Mouse (Mus musculus): ENCODE data around the gene Il1r2.
A peak's percentile ranks its signal among the peaks of the same experiment; 100 is the strongest.

Il1r2 gene

DNA sequence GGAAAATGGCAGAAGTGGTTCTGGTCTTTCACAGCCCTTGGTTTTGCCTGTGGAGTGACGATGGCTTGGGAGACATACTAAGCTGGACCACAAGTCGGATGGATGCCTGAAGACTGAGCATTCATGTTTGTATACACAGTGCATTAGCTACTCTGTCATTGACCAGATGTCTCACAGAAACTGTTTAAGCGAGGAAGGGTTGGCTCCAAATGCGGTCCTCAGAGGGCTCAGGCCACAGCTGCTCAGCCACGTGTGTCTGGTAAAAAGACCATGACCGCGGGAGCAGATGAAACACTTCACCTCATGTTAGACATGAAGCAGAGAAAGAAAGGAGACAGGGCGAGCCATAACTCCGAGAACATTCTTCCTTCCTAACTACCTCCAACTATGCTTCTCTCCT is 12.5 kb upstream of the Il1r2 start:
- no peak for DNase-seq

DNA sequence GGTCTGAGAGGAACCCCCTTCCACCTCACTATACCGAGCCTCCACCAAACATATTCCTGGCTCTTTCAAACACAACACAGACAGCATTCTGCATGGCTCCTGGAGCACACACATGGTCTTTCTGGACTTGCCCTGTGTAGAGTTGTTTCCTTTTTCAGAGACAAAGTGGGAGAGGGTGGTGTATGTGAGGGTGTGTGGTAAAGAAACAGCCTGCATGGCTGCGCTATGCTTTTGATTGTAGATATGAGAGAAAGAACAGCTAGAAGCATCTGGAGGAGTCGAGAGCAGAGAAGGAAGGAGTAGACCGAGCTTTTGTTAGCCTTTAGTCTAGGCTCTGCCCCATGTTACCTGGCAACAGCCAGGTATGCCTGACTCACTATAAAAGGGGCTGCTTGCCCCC is 10.5 kb upstream of the Il1r2 start:
- DNase-seq: no peak

DNA sequence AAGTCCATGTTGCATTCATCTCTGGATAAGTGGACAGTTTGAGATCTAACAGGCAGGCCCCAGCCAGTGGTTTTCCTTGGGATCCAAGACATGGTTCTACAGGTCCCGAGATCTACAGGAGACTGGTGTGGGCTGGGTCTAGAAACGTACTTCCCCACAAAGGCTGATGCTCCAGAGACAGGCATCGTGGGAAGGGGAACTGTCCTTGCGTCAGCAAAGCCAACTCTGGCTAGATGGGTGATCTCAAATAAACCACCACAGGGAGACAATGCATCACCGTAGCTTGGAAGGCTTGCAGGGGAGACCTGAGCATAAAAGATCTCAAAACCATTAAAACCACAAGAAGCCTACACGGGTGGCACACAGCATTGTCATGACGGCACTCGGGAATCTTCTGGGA is 9.4 kb upstream of the Il1r2 start:
- no peak for DNase-seq

DNA sequence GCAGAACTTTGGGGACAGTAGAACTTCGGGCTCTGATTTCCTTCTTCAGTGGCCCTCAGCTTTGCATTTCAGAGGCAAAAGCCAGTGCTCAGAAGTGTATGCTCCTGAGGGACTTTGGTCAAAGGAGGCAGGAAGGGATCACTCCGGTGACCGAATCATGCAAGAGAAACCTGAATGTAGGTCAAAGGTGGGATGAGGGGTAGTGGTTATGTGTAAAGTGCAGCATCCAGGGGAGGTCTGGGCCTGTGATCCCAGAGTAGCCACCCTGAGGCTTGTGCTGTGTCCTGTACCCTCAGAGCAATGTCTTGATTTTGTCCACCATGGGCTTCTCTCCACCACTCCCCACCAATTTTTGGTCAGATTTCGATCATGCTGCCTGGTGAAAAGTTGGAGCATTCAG is 1.3 kb upstream of the Il1r2 start:
- peak; percentile 9 for DNase-seq

DNA sequence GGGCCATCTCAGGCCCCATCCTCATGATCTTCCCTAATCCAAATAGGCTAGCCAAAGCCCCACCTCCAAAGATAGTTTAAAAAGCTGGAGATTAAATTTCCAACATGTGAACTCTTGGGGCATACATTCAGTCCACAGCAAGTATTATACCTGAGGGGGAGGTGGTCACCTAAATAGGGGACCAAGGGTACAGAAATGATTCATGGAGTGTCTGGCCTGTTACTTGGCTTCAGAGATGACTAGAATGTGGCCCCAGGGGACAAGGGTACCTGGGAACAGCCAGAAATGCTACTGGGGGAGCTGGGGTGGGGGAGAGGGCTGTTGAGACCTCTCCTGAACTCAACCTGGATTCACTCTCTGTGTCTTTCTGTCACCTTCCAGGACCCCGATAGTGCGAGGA is 3.4 kb downstream of the Il1r2 start:
- no peak for DNase-seq

DNA sequence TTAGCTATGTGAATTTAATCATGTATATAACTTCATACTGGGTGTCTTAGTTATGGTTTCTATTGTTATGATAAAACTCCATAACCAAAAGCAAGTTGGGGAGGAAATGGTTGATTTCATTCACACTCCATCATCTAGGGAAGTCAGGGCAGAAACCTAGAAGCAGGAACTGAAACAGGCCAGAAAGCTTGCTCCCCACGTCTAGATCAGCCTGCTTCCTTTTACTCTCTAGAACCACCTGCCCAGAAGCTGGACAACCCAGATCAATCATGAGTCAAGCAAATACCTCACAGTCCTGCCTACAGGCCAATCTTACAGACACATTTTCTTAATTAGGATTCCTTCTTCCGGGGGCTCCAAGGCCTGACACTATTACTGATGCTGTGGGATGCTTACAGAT is 7.2 kb downstream of the Il1r2 start:
- no peak for DNase-seq

DNA sequence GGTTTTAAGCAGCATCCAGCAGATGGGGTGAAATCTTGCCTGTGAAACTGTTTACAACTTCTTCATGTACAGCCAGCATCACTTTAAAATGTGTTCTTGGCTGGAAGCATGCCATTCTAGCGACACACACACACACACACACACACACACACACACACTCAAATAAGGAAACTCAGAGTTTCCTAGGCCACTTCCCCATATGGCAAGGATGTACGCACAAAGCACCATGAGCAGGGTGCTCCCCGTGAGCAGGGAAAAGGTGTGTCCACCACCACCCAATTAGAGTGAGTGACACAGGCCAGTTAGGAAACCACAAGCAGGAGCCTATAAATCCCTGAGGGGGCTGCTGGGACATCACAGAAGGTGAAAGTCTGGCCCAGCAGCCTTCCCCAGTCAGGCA is 10.5 kb downstream of the Il1r2 start:
- DNase-seq: no peak

DNA sequence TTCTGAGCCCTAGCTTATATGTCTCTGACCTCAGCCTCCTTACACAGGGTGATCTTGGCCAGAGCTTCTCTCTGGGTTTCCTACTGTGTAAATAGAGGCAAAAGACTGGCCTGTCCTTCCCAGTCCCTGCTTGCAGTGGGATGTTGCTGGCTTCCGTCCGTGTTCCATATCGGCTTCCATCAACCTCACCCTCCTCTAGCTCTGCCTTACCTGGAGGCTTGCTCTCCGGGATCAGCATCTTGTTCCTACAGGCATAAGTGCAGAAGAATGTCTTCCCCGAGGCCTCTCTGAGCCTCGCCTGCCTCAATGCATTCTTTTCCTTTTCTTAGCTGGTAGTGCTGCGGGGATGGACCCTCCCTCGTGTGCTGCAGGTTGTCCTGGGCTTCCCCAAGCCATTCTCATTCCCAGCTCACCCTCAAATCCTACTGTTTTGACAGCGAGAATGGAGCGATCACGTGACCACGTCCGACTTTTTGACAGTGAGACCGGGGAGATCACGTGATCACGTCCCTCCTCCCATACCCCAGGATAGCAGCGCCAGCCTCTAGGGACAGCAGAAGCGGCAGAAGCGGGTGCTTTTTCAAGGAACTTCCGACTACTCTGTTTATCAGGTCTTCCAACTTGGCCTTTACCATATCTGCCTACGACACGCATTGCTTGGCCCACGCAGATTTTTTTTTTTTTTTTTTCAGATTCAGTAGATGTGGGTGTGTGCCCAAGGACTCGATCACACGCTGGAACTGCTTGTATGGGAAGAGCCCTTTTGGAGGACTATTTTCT is 11.7 kb downstream of the Il1r2 start:
- peak; percentile 62 for DNase-seq

DNA sequence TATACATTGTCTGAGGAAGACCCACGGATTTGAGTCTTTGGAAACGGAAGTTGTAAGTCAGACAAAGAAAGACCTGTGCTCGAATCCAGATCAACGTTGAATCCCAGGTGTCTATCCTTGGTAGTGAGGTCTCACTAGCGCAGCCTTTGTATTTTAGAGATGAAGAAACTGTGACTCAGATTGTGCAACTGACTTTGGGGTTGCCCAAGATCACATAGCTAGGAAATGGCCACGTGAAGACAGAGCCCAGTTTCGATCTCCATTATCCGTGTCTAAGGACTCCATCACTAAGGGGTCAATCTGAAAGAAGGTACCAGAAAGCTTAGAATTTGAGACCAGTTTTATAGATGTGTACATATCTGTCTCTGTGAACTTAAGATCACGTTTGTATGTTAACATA is 17.3 kb downstream of the Il1r2 start:
- no peak for DNase-seq

DNA sequence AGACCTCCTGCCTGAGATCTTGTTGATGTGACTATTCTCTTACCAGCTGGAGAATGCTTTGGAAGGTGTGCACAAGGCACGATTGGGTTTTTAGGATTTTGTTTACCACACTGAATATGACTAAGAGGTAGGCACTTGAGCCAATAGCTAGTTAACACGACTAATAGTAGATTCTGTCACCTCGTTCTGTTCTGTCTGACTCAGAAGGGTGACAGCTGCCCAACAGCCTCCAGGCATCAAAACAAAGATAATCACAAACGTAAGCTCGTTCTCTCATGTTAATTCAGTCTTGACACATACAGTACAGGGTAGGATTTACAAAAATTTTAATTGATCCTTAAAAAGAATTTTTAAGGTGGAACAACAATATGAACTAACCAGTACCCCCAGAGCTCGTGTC is 18.7 kb downstream of the Il1r2 start:
- DNase-seq: no peak

DNA sequence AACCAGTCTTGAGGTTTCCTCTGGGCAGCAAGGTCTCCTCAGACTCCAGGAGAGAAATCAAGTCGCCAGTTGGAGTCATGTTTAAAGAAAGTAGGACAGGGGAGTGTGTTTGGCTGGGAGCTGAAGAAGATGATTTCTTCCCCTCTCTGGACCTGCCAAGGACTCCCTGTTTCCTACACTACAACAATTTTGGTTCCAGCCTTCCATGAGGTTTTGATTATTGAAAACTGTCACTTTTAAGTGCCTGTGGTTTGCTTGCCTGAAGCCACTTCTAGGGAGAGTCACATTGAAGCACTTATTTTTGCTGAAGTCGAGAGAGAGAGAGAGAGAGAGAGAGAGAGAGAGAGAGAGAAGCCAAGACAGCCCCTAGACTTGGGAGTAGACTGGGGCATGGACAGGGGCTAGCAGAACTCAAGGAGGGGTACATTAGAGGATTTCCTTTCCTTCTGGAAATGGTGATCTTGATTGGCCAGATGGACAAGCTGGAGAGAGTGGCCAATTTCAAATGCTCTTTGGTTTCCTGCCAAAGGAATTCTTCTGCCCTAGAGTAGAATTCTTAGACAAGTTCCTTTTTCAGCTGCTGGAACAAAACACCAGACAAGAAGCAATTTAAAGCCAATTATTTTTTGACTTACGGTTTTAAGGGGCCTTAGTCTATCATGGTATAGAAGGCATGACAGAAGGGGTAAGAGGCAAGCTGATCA is 20.9 kb downstream of the Il1r2 start:
- DNase-seq: no peak

DNA sequence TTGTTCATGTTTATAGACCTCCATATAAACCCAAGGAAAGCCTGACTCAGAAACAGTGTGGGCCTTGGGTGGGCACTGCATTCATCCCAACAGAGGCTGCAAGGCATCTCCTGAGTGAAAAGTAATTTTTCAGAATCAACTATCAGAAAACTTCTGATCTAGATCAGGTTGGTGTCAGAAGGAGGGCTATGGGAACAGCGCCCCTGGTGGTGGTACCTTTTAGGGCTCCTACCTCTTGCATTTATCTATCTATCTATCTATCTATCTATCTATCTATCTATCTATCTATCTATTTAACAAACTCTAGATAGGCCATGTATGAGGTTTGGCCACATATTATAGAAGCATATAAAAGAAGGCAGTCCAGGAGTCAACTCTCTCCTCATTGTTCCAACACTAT is 21.7 kb downstream of the Il1r2 start:
- peak; percentile 13 for DNase-seq

DNA sequence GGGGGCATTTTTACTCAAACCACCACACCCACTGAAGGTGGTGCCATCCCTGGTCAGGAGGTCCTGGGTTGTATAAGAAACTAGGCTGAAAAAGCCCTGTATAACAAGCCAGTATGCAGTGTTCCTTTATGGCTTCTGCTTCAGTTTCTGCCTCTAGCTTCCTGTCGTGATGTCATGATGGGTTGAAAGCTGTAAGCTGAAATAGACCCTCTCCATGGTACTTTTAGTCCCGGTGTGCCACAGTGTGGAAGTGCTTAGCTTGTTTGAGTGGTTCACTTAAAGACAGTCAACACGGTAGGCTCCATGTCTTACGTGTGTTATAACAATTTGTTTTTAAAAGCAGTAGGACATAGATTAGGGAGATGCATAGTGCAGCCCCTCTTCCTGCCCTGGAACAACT is 32.4 kb downstream of the Il1r2 start:
- DNase-seq: no peak

DNA sequence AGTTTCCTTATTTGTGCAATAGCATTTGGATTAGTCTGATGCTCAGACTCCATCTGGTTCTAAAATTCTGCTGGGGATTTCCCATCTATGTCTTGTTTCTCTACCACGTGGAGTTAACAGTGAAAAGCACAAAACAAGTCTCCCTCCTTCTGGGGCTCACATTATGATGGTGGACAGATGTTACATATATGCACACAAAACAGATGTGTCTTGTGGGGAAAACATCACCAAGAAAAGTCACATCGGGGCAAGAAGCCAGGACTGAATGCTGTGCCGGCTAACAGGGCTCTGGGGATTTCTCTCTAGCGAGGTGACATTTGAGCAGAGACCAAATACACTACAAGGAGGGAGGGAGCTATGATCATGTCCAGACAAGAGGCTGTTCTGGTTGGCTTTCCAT is 32.8 kb downstream of the Il1r2 start:
- no peak for DNase-seq

DNA sequence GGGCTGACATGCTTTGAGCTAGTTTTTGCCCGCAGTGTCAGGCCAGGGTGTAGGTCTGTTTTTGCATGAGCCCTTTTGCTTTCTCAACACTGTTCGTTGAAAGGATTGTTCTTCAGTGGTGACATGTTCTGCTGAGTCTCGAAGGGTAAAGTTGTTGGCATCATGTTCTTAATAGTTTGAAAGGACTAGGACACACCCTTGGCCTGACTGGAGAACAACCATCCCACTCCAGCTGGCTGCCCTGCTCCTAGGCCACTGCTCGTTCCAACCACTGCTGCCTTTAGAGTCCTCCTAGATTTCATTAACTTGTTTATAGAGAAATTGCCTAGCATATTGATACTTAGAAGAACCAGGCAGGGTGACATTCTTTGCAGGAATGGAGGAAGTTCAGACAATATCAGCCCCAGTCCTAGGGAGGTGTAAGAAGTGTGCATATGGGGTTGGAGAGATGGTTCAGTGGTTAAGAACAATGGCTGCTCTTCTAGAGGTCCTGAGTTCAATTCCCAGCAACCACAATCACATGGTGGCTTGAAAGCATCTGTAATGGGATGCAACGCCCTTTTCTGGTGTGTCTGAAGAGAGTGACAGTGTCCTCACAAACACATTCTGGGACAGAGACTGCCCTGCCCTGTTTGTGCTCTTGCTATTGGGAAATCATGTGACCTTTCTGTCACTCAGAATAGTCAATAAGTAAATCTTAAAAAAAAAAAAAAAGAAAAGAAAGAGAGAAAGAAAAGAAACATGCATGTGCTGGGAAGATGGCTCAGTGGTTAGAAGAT is 34.3 kb downstream of the Il1r2 start:
- DNase-seq: no peak

DNA sequence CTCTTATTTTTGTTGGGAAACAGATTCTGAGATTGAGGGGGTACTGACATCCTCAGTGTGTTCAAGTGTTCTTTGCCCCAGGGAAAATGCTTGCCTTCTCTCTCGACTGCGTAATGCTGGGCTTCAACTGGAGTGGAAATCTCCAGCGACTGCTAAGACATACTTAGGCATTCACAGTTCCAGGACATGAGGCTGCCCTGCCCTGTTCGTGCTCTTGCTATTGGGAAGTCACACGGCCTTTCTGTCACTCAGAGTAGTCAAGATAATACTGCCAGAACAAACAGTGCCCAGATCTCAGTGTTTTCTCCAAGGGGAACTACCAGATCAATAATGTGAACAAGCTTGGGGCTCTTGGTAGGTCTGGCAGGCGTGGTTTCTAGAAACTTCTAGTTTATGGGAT is 35.9 kb downstream of the Il1r2 start:
- DNase-seq: no peak

DNA sequence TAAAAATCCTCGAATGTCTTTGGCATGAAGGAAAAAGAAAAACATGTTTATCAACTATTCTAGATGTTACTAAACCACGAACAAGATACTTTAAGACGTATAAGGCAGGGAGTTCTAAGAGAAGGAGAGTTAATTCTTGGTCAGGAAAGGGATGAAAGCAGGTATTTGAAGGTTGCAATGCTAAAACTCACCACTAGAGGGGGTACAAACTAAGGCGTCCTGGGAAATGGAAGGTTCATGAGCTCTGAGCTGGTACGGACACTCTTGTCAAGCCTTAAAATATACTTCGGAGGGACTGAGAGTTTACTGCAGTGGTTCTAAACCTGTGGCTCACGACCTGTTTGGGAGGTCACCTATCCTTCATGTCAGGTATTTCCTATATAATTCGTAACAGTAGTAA is 41.4 kb downstream of the Il1r2 start:
- DNase-seq: peak; percentile 70

DNA sequence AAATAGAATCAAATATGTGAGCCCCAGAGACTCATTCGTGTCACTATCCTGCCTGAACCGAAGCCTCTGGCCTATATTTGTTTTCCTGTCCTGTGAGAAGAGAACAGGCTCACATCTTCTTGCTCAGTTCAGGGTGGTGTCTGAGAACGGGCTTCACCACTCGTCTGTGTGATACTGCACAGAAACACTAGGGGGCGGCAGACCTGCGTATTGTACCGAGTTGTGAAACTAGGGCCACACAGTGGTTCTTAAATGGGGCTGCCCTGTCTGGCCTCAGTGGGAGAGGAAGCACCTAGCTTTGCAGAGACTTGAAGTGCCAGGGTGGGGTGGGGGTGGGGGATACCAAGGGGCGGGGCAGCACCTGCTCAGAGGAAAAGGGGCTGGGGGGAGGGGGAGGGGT is 42.5 kb downstream of the Il1r2 start:
- DNase-seq: peak; percentile 83

DNA sequence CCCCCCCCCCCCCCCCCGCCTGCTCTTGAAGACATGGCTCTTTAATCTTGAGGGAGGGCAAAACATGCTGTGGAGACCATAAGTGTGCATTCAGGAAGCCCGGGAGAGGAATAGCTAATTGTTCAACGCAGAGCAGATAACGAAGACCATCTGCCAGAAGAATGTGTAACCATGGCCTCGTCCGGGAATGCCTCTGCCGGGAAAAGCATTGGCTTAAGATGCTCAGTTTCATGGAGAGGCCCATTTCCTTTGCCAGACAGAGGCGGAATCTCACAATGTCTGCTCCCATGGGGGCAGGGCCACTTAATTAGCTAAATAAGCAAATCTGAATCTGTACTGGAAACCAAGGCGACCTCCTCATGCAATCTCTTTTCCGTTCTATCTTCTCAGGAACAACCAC is 43.7 kb downstream of the Il1r2 start:
- DNase-seq: peak; percentile 26

DNA sequence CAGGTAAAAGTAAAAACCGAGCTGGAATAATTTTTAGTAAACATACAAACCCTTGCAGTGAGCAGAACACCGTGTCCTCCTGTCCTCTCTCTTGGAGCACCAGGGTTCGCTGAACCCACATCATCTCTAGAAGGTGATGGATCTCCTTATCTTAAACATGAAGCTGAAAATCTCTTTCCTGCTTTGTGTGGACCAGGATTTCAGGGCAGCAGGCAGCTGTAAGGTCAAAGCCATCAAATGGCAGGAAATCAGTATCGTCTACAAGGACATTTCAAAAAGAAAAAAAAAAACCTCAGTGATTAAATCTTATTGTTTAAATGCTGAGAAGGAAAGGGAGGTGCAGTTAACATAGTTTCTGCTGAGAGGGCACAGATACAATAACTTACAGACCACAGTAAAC is 50.4 kb downstream of the Il1r2 start:
- no peak for DNase-seq

DNA sequence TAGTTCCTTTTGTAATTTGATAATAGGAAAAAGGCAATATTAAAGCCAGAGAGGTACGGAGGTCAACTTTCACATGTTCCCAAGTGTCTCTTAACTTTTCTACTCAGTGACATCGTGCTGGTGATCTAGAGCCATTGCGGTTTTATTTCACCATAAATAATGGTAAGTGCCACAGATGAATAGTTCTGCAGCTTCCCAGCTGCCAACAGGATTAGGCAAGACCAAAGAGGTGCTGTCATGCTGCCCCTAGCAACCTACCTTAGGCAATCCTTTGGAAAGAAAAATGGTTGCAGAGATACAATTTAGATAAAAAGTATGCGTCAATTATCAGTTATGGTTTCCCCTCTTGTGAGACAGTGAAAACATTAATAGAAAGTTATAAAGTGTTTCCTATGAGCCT is 54.6 kb downstream of the Il1r2 start:
- no peak for DNase-seq

DNA sequence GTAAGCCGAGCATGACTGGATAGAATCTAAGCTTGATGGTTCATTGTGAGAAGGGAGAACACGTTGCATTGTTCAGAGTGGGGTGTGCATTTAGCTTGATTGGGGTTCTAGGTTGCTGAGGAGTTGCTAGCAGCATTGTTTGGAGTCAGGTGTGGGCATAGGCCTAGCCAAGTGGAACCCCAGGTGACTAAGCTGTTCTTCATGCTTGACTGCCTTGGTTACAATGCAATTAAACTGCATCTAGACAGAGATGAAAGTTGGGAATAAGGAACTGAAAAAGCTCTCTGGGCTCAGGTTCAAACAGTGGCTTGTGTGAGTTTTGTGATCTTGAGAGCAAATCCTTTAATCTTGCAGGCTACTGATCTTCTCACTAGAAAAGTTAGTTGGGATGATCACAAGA is 55.4 kb downstream of the Il1r2 start:
- no peak for DNase-seq

DNA sequence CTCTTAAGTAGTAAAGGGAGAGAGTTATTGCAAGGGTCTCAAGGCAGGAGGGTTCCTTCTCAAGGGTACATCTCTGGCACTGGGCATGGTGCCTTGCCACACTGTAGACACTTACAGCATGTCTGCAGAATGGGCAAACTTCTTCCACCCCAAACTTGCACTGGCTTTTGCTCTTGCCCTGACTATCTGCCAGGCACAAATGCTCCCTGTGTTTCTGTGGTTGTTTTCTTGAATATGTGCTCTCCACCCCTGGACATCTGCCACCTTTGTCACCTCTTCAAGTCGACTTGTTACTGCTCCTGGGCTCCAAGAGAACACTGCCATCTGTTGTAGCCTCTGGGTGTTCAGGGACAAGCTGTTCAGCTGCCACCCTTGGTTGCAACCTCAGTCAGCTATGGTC is 57.8 kb downstream of the Il1r2 start:
- DNase-seq: no peak

DNA sequence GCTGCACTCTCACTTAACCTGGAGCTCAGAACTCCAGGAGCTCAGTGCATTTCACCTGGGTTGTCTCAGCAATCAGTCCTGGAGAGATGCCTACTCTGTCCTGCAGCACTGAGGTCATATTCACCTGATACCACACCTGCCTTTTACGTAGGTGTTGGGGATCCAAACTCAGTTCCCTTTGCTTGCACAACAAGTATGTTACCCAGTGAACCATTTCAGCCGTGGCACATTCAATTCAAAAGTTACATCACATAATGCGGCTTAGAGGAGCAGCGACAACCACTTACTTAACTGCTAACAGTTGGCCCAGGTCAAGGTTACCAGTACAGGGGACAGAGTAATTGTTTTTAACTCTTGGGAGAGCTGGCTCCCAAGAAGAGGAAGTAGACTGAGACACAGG is 58.8 kb downstream of the Il1r2 start:
- no peak for DNase-seq

All from kidney, adult 9 months (tissue).